Mouse (Mus musculus) layer of hippocampus, postnatal 10 days (tissue): ENCODE data around the gene Dpp4. TPM values are rescaled to one million over a fixed set of nuclear protein-coding genes. Genes with fewer than 3 reads are reported as not detected.

ENCODE experiments used
- DNase-seq, 2 experiments: peaks; one replicate each; pipeline ENCODE4 v3.0.0; 2021; ENCODE audit warnings: low spot score in 2 of 2
- long read RNA-seq: library from polyadenylated mRNA; stranded (forward); transcript quantifications from one replicate; pipeline ENCODE4 v2.0.0, GENCODE M21; 2023
- total RNA-seq, 2 experiments: library from RNA; stranded (reverse); gene quantifications; 2 replicates each; pipeline ENCODE4 v1.2.3; 2021

The Dpp4 gene
- total RNA-seq = 1 to 10 TPM; 1.6 to 2.1 TPM
- long read RNA-seq, partial matches to known transcripts = 0 of 2 reads
- long read RNA-seq, other reads (novel, unspliced or antisense) = 2 of 2 reads

GRCm38 (mm10) chr2:62412081-62412821 is at the start of gene Dpp4:
Gene Dpp4 (minus strand): TSS chr2:62412231.
- no peak for DNase-seq

GRCm38 (mm10) chr2:62460815-62461450 is 48.9 kb upstream of the Dpp4 start:
- DNase-seq = no peak

GRCm38 (mm10) chr2:62460231-62460710 is 48.2 kb upstream of the Dpp4 start:
- no peak for DNase-seq

GRCm38 (mm10) chr2:62459241-62460174 is 47.5 kb upstream of the Dpp4 start:
- DNase-seq = no peak

GRCm38 (mm10) chr2:62458070-62458469 is 46.0 kb upstream of the Dpp4 start:
- no peak for DNase-seq

- DNase-seq = no peak
Measured at GRCm38 (mm10) chr2:62454991-62455390, 43.0 kb upstream of the Dpp4 start.

GRCm38 (mm10) chr2:62454033-62454432 is 42.0 kb upstream of the Dpp4 start:
- no peak for DNase-seq

GRCm38 (mm10) chr2:62450364-62450763 is 38.3 kb upstream of the Dpp4 start:
- no peak for DNase-seq

GRCm38 (mm10) chr2:62449692-62450346 is 37.8 kb upstream of the Dpp4 start:
- no peak for DNase-seq

GRCm38 (mm10) chr2:62440802-62441544 is 28.9 kb upstream of the Dpp4 start:
- DNase-seq = no peak

GRCm38 (mm10) chr2:62440083-62440482 is 28.1 kb upstream of the Dpp4 start:
- no peak for DNase-seq

GRCm38 (mm10) chr2:62431245-62431795 is 19.3 kb upstream of the Dpp4 start:
- DNase-seq = no peak

- DNase-seq = no peak
Measured at GRCm38 (mm10) chr2:62425941-62426340, 13.9 kb upstream of the Dpp4 start.

GRCm38 (mm10) chr2:62423343-62423776 is 11.3 kb upstream of the Dpp4 start:
- DNase-seq = no peak

- no peak for DNase-seq
Measured at GRCm38 (mm10) chr2:62422515-62423342, 10.7 kb upstream of the Dpp4 start.

- DNase-seq = no peak
Measured at GRCm38 (mm10) chr2:62421229-62421628, 9.2 kb upstream of the Dpp4 start.

- DNase-seq = no peak
Measured at GRCm38 (mm10) chr2:62420045-62420444, 8.0 kb upstream of the Dpp4 start.

GRCm38 (mm10) chr2:62417233-62417632 is 5.2 kb upstream of the Dpp4 start:
- DNase-seq = no peak
